Mouse (Mus musculus) embryonic facial prominence, embryonic 11.5 days (tissue): ENCODE measurements around the gene Dcdc2b. TPM values are rescaled to one million over a fixed set of nuclear protein-coding genes. Genes with fewer than 3 reads are reported as not detected.
A peak's percentile ranks its signal among the peaks of the same experiment; 100 is the strongest.

Experiments used
- ATAC-seq: fragments of 200-750 bp; cut with Nextera tagmentation; replicated peaks from 2 replicates; pipeline ENCODE4 v1.8.0; 2017; ENCODE audit warnings: low read depth; ENCODE audit not compliant: insufficient number of reproducible peaks, low FRiP score, low TSS enrichment
- DNase-seq: peaks from one replicate; pipeline ENCODE4 v3.0.0-alpha.2; 2015; ENCODE audit warnings: low spot score
- H3K27ac ChIP-seq: fragments of 300-500 bp; sonication (generic); replicated peaks from 2 replicates; pipeline ENCODE4 v1.5.1; 2014; ENCODE audit warnings: mild to moderate bottlenecking, low read depth, low read length, control low read depth
- H3K27me3 ChIP-seq: fragments of 300-500 bp; sonication (generic); 2 replicates; pipeline ENCODE4 v1.6.1; 2014; ENCODE audit warnings: mild to moderate bottlenecking, low read length, moderate library complexity, mixed read lengths; ENCODE audit not compliant: control insufficient read depth, insufficient read depth
- H3K36me3 ChIP-seq: fragments of 300-500 bp; sonication (generic); replicated peaks from 2 replicates; pipeline ENCODE4 v1.6.1; 2014; ENCODE audit warnings: low read depth, mild to moderate bottlenecking, low read length, moderate library complexity, mixed read lengths; ENCODE audit not compliant: control insufficient read depth, insufficient read depth
- H3K4me1 ChIP-seq: fragments of 300-500 bp; sonication (generic); 2 replicates; pipeline ENCODE4 v1.6.1; 2014; ENCODE audit warnings: low read length, mixed read lengths; ENCODE audit not compliant: control insufficient read depth, insufficient read depth
- H3K4me2 ChIP-seq: fragments of 300-500 bp; sonication (generic); 2 replicates; pipeline ENCODE4 v1.6.1; 2014; ENCODE audit warnings: low read depth, mild to moderate bottlenecking, control low read depth, low read length, moderate library complexity
- H3K4me3 ChIP-seq: fragments of 300-500 bp; sonication (generic); 2 replicates; pipeline ENCODE4 v1.5.1; 2014; ENCODE audit warnings: low read depth, low read length, control low read depth
- H3K9ac ChIP-seq: fragments of 300-500 bp; sonication (generic); replicated peaks from 2 replicates; pipeline ENCODE4 v1.6.1; 2014; ENCODE audit warnings: mild to moderate bottlenecking, control low read depth, low read length
- H3K9me3 ChIP-seq: fragments of 300-500 bp; sonication (generic); replicated peaks from 2 replicates; pipeline ENCODE4 v1.6.1; 2016; ENCODE audit warnings: mild to moderate bottlenecking, low read length, inconsistent platforms, mixed read lengths; ENCODE audit not compliant: control insufficient read depth
- WGBS: fragments of 180-500 bp; shearing (Covaris S2); extraction: QIAGEN DNeasy Blood & Tissue Kit; methylation state at CpG from one replicate; pipeline ENCODE4 v1.1.7; 2014; 5-methylcytosine and 5-hydroxymethylcytosine counted together
- polyA plus RNA-seq: library from polyadenylated mRNA; unstranded; fragments of >200 nt; fragmentation: Nextera tagmentation; extraction: Ambion mirVana; gene quantifications from 2 replicates; pipeline ENCODE4 v1.2.1, GENCODE M21; 2014

The Dcdc2b gene
- polyA plus RNA-seq, 1 experiment from 2014 or later = 1.2 TPM

DNA sequence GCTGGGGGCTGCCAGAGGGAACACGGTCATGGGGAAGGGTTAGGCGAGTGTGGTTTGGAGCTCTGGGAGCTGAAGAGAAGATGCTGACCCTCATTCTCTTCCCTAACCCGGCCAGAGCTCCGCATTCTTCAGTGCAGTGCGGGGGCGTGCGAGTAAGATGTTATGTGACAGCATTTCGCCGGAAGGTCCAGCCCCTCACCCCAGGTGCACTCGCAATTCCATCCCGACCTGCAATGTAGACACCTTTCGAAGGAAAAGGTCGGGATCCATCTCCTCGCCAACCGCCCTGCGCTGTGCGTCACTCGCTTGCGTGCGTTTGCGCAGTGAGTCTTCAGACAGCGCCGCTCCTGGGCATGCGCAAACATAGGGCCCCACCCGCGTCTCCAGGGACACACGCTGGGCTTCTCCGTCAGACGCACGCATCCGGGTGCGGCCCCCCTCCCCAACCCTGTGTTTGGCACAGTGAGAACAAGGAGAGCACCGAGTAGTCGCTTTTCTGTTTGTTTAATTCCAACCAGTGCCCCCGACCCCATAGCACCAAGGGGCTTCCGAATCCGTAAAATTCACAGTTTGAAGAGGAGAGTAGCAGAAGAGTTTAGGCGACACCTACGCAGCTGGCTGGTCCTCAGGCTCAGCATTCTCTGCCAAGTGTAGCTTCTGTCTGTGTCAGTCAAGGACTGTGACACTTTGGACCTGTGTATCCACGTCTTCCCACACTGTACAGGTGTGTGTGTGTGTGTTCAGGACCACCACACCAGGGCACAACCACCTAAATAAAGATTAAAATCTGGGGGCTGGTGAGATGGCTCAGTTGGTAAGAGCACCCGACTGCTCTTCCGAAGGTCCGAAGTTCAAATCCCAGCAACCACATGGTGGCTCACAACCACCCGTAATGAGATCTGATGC, 5.0 kb upstream of the Dcdc2b start, which contains the start of gene Iqcc:
Gene Iqcc (minus strand): TSS at position 314 of the 906 bp plus-strand sequence.
- H3K4me1 ChIP-seq = no peaks in the 10 kb centered on the region
- ATAC-seq (peak; percentile 70), DNase-seq (peak; percentile 95)
- no peaks in the 10 kb centered on the region for H3K36me3 ChIP-seq
- H3K4me2 ChIP-seq = peak within 1 kb of the TSS; percentile 78
- H3K27ac ChIP-seq = peak within 1 kb of the TSS; percentile 63; the same call in 1 of the 2 replicates
- no peaks in the 10 kb centered on the region for H3K9me3 ChIP-seq
- peak within 1 kb of the TSS; percentile 83 for H3K9ac ChIP-seq
- peak within 1 kb of the TSS; percentile 68 for H3K4me3 ChIP-seq
- H3K27me3 ChIP-seq = no peaks in the 10 kb centered on the region
- WGBS = 5% methylated on average over 43 of the region's 44 CpGs

DNA sequence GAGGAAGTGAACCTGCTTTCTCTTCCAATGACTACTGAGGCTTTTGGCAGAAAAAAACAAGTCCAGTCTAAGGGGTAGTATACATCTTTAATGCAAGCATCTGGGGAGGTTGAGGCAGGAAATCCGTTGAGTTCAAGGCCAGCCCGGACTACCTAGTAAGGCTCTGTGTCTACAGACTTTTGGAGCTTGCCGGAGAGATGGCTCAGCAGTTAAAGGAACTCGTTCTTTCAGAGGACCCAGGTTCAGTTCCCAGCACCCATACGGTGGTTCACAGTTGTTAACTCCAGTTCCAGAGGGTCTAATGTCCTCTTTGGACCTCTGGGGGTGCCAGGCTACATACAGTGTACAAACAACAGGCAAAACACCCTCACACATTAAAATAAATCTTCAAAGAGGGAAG, 4.0 kb upstream of the Dcdc2b start:
- H3K27ac ChIP-seq = no peak overlapping the region

DNA sequence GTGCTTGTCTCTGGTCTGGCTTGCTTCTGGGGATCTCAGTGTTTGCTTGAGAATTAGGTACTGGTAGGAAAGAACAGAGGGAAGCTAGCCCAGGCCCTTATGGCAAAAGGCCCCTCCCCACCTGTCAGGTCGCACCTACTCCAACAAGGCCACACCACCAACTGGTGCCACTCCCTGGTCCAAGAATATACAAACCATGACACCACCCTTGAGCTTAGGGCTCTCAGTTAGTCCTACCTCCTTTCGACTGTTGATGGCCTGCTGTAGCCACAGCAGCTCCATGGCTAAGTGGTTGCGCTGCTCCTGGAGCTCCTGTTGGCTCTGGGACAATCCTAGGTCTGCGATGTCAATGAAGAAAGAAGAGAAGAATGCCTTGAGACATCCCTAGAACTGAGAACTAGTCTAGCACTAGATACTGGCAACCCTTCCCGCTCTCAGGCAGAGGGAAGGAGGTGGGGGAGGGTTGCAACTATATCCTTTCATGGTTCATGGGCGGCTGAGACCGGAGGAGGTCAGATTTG, 3.1 kb upstream of the Dcdc2b start:
- Histone ChIP-seq H3K27me3 (no peaks in the 10 kb centered on the region), H3K9ac (no peak overlapping the region), H3K4me3 (no peak overlapping the region), H3K4me2 (no peak overlapping the region), H3K4me1 (no peaks in the 10 kb centered on the region), H3K9me3 (no peaks in the 10 kb centered on the region), H3K36me3 (no peaks in the 10 kb centered on the region), H3K27ac (no peak overlapping the region)
- DNase-seq (no peak), ATAC-seq (no peak)
- 95% methylated on average over 7 of the region's 7 CpGs for WGBS

More for the DNA sequence above, 4.0 kb upstream of the Dcdc2b start:
- H3K27me3 ChIP-seq = no peaks in the 10 kb centered on the region
- H3K4me2 ChIP-seq = peak overlapping the region; percentile 78
- peak overlapping the region; percentile 83 for H3K9ac ChIP-seq
- no peaks in the 10 kb centered on the region for H3K4me1 ChIP-seq
- WGBS = 94% methylated on average over 5 of the region's 5 CpGs
- no peaks in the 10 kb centered on the region for H3K36me3 ChIP-seq
- no peaks in the 10 kb centered on the region for H3K9me3 ChIP-seq
- H3K4me3 ChIP-seq = peak overlapping the region; percentile 68
- DNase-seq = no peak
- no peak for ATAC-seq

DNA sequence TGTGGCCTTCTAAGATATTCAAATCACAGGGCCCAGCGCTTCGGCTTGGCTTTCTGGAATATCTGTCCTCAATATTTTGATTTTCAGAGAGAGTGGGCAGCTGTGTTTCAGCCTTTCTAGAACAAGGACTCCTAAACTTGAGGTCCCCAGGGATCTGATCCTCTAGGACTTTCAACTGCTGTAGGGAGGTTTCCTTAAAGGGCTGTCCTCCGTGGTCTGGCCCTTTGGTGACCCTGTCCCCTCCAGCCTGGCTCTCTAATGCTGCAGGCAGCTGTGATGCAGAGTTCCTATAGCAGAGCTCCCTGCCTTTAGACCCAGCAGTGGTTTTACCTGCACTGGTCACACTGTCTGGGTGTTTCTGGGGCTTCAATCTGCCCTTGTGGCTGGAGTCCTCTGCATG, 2.6 kb upstream of the Dcdc2b start:
- Histone ChIP-seq H3K4me1 (no peaks in the 10 kb centered on the region), H3K9me3 (no peaks in the 10 kb centered on the region), H3K9ac (no peak overlapping the region), H3K4me2 (no peak overlapping the region), H3K4me3 (no peak overlapping the region), H3K27me3 (no peaks in the 10 kb centered on the region), H3K36me3 (no peaks in the 10 kb centered on the region), H3K27ac (no peak overlapping the region)
- ATAC-seq = no peak
- no peak for DNase-seq
- 85% methylated on average over 3 of the region's 3 CpGs for WGBS

DNA sequence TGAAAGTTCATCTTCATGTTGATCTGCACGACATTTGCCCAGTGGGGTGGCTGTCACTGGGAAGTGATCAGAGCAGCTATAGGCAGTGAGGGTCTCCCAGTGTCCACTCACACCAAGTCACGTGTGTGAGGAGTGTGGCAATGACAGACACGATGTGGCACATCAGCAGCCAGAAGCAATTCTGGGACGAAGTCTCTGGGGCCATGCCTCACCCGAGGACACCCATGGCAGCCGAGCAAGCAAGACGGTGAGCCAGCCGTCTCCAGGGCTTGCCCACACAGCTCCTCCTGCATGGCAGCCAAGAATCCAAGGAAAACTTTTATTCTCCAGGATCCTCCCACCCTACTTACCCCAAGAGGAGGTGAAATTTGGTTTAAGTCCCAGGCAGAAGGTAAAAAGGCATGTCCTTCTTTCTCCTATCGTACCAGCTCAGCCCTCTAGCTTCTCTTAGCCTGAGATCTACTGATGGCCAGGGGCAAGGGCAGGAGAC, 1.8 kb upstream of the Dcdc2b start:
- H3K9me3 ChIP-seq = no peaks in the 10 kb centered on the region
- no peaks in the 10 kb centered on the region for H3K27me3 ChIP-seq
- no peaks in the 10 kb centered on the region for H3K36me3 ChIP-seq
- 90% methylated on average over 9 of the region's 9 CpGs for WGBS
- no peak overlapping the region for H3K4me2 ChIP-seq
- no peaks in the 10 kb centered on the region for H3K4me1 ChIP-seq
- no peak overlapping the region for H3K4me3 ChIP-seq
- H3K9ac ChIP-seq = no peak overlapping the region
- no peak overlapping the region for H3K27ac ChIP-seq
- DNase-seq = no peak
- ATAC-seq = no peak

DNA sequence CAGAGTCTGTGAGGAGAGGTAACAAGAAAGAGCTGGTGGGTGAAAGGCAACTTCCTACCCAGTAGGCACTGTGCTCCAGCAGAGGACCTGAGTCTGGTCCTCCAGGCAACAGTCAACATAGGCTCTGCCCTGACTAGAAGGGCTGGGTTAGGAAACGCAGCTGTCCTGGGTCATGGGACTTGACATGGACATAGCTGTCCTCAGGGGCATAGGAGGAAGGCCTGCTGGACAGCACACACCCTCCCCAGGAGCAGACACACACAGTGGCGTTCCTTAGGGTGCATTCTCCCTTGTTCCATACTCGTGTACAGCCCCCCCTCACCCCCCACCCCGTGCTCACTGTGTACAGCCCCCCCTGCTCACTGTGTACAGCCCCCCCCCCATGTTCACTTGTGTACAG, 3.6 kb downstream of the Dcdc2b start:
- 65% methylated on average over 4 of the region's 4 CpGs for WGBS
- Histone ChIP-seq H3K4me1 (no peaks in the 10 kb centered on the region), H3K9me3 (no peaks in the 10 kb centered on the region), H3K4me3 (no peak overlapping the region), H3K4me2 (no peak overlapping the region), H3K9ac (no peak overlapping the region), H3K36me3 (peaks cover 2% of the 10 kb centered on the region; the same call in 1 of the 2 replicates), H3K27me3 (no peaks in the 10 kb centered on the region), H3K27ac (no peak overlapping the region)
- ATAC-seq = no peak
- DNase-seq = no peak

DNA sequence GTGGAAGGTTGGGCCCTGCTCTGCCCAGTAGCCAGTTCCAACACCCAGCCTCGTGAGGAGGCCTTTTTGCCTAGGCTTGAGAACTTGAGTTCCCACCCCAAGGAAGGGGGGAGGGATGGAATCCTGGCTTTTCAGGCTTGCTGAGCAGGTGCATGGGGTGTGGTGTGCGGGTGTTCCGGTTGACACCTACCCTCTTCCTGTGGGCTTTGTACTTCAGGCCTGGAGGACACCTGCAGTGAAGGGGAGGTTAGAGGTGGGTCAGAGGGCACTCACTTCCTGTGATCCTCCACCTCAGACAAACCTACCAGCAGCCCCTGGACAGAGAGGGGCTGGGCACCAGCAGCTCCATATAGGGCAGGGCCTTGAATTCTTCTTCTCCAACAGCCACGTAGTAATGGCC, 4.0 kb downstream of the Dcdc2b start:
- no peak for ATAC-seq
- H3K27ac ChIP-seq = no peak overlapping the region
- 86% methylated on average over 4 of the region's 4 CpGs for WGBS

DNA sequence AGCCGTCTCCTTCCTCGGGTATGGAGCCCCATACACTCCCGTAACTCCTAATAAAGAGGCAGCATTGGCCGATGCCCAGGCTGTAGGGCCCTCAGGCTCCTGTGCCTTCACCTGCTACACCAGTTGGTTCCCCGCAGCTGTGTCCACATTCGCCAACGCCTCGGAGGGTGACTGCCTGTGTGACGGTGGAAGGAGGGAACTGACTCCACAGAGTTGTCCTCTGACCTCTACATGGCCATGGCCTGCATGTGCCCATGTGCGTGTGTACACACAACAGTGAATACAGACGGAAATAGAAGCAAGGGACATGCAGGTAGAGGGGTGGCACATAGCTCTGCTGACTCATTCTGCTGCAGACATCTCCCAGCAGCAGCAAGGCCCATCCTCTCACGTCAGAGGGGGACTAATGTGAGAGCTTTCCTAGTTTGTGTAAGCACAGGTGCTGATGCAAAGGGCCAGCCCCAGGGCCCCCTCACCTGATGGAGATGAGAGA, 4.9 kb downstream of the Dcdc2b start:
- 85% methylated on average over 12 of the region's 12 CpGs for WGBS
- Histone ChIP-seq H3K36me3 (peaks cover 2% of the 10 kb centered on the region; the same call in 1 of the 2 replicates), H3K4me2 (no peak overlapping the region), H3K27me3 (no peaks in the 10 kb centered on the region), H3K4me1 (no peaks in the 10 kb centered on the region), H3K27ac (no peak overlapping the region), H3K4me3 (no peak overlapping the region), H3K9ac (no peak overlapping the region), H3K9me3 (no peaks in the 10 kb centered on the region)
- DNase-seq (no peak), ATAC-seq (no peak)

More for the DNA sequence above, 4.0 kb downstream of the Dcdc2b start:
- H3K4me1 ChIP-seq = no peaks in the 10 kb centered on the region
- peaks cover 2% of the 10 kb centered on the region; the same call in 1 of the 2 replicates for H3K36me3 ChIP-seq
- no peaks in the 10 kb centered on the region for H3K9me3 ChIP-seq
- H3K4me2 ChIP-seq = no peak overlapping the region
- H3K27me3 ChIP-seq = no peaks in the 10 kb centered on the region
- H3K9ac ChIP-seq = no peak overlapping the region
- no peak overlapping the region for H3K4me3 ChIP-seq
- no peak for DNase-seq
